9 mouse cellular contexts compared by ENCODE assay signal in genomic region chr2:33754317-33754633, GRCm38 (mm10).
DNase-seq lines count a peak whose midpoint lies in the region; ATAC-seq lines count a peak whose summit lies in the region.
"Had no signal": no experiment of that assay in that cellular context is flagged by ENCODE, and none has a peak within 500 bp of the region (broad histone marks: within the 10 kb centered on the region; RNA-seq: fewer than 3 reads in every experiment).

No protein-coding gene starts in this region.

- no peak overlapping the region for H3K9ac ChIP-seq in heart, embryonic 15.5 days
- H3K9ac ChIP-seq in embryonic facial prominence, embryonic 12.5 days, result no peak overlapping the region
- H3K9ac ChIP-seq in hindbrain, embryonic 12.5 days, result no peak overlapping the region
- H3K9ac ChIP-seq in midbrain, embryonic 12.5 days (replicated peaks), result no peak overlapping the region; the same call in 1 of the 2 replicates

- ATAC-seq in heart, embryonic 15.5 days (replicated peaks; ENCODE audit: insufficient number of reproducible peaks, insufficient read depth, low FRiP score, low read depth), result 0 out of 2 replicates have a peak, but pooled peaks have one; percentile 0
- no peak for ATAC-seq in embryonic facial prominence, embryonic 12.5 days (ENCODE audit: insufficient number of reproducible peaks, insufficient read depth, low FRiP score, low TSS enrichment)
- 0 out of 2 replicates have a peak, but pooled peaks have one; percentile 12 for ATAC-seq in hindbrain, embryonic 12.5 days (ENCODE audit: low FRiP score)
- ATAC-seq in midbrain, embryonic 12.5 days (ENCODE audit: low FRiP score, low read depth), result peak; percentile 64; the same call in 1 of the 2 replicates
- no peak for ATAC-seq in megakaryocyte-erythroid progenitor cell, adult 5-6 weeks (replicated peaks; ENCODE audit: low FRiP score, low TSS enrichment, poor library complexity, severe bottlenecking)
- no peak for ATAC-seq in monocyte, adult 5-6 weeks (replicated peaks; ENCODE audit: insufficient number of reproducible peaks, low FRiP score, low TSS enrichment, poor library complexity, severe bottlenecking)

- H3K27me3 ChIP-seq in heart, embryonic 15.5 days, result no peaks in the 10 kb centered on the region
- H3K27me3 ChIP-seq in embryonic facial prominence, embryonic 12.5 days, result no peaks in the 10 kb centered on the region
- H3K27me3 ChIP-seq in hindbrain, embryonic 12.5 days, result no peaks in the 10 kb centered on the region
- peaks cover 3% of the 10 kb centered on the region; the same call in 1 of the 2 replicates for H3K27me3 ChIP-seq in midbrain, embryonic 12.5 days
- H3K27me3 ChIP-seq: CH12.LX had no signal

- peak overlapping the region; percentile 36 for H3K4me2 ChIP-seq in heart, embryonic 15.5 days
- no peak overlapping the region for H3K4me2 ChIP-seq in embryonic facial prominence, embryonic 12.5 days (replicated peaks)
- no peak overlapping the region for H3K4me2 ChIP-seq in hindbrain, embryonic 12.5 days (replicated peaks)
- H3K4me2 ChIP-seq in midbrain, embryonic 12.5 days (replicated peaks), result no peak overlapping the region

- H3K9me3 ChIP-seq in heart, embryonic 15.5 days (replicated peaks), result no peaks in the 10 kb centered on the region
- H3K9me3 ChIP-seq in embryonic facial prominence, embryonic 12.5 days, result no peaks in the 10 kb centered on the region
- H3K9me3 ChIP-seq in hindbrain, embryonic 12.5 days (replicated peaks), result no peaks in the 10 kb centered on the region
- H3K9me3 ChIP-seq in midbrain, embryonic 12.5 days, result no peaks in the 10 kb centered on the region

- H3K36me3 ChIP-seq in heart, embryonic 15.5 days, result peaks cover 3% of the 10 kb centered on the region; the same call in 1 of the 2 replicates
- peaks cover 17% of the 10 kb centered on the region for H3K36me3 ChIP-seq in embryonic facial prominence, embryonic 12.5 days
- peaks cover 13% of the 10 kb centered on the region for H3K36me3 ChIP-seq in hindbrain, embryonic 12.5 days
- H3K36me3 ChIP-seq in midbrain, embryonic 12.5 days, result peaks cover 27% of the 10 kb centered on the region

- H3K27ac ChIP-seq in heart, embryonic 15.5 days, result peak overlapping the region; percentile 83
- peak overlapping the region; percentile 93 for H3K27ac ChIP-seq in embryonic facial prominence, embryonic 12.5 days
- peak overlapping the region; percentile 66 for H3K27ac ChIP-seq in hindbrain, embryonic 12.5 days
- peak overlapping the region; percentile 72 for H3K27ac ChIP-seq in midbrain, embryonic 12.5 days (replicated peaks)

- H3K4me3 ChIP-seq in heart, embryonic 15.5 days, result no peak overlapping the region
- H3K4me3 ChIP-seq in embryonic facial prominence, embryonic 12.5 days, result no peak overlapping the region
- H3K4me3 ChIP-seq in hindbrain, embryonic 12.5 days, result no peak overlapping the region
- no peak overlapping the region for H3K4me3 ChIP-seq in midbrain, embryonic 12.5 days

- peaks cover 36% of the 10 kb centered on the region for H3K4me1 ChIP-seq in heart, embryonic 15.5 days (replicated peaks)
- H3K4me1 ChIP-seq in embryonic facial prominence, embryonic 12.5 days, result peaks cover 42% of the 10 kb centered on the region
- H3K4me1 ChIP-seq in hindbrain, embryonic 12.5 days, result peaks cover 51% of the 10 kb centered on the region
- peaks cover 41% of the 10 kb centered on the region for H3K4me1 ChIP-seq in midbrain, embryonic 12.5 days

- 79% methylated on average over 3 of the region's 3 CpGs for WGBS in heart, embryonic 15.5 days
- 63% methylated on average over 3 of the region's 3 CpGs for WGBS in embryonic facial prominence, embryonic 12.5 days
- WGBS in hindbrain, embryonic 12.5 days, result 80% methylated on average over 3 of the region's 3 CpGs
- 80% methylated on average over 3 of the region's 3 CpGs for WGBS in midbrain, embryonic 12.5 days

- DNase-seq in heart, adult 8-10 months (ENCODE audit: low spot score), result no peak
- DNase-seq in left cerebral cortex, adult 18-20 months (ENCODE audit: low spot score in 2 of 2), result no peak

Comparison
In these comparisons a context has a peak if more than half of its experiments do, and no peak if none do; other contexts are left out.
1. ATAC-seq: peak in heart, embryonic 15.5 days (single experiment), hindbrain, embryonic 12.5 days (single experiment) and midbrain, embryonic 12.5 days (single experiment); none in embryonic facial prominence, embryonic 12.5 days (single experiment), megakaryocyte-erythroid progenitor cell, adult 5-6 weeks (single experiment) and monocyte, adult 5-6 weeks (single experiment).
2. Peak in every context shown above with its lines, with median percentiles within 50 percentile points of each other: H3K27ac ChIP-seq.